Mouse (Mus musculus): ENCODE data around the gene Nupr1.

GRCm38 (mm10) chr7:126628111-126628510, 2.5 kb downstream of the Nupr1 start:
- TF ChIP-seq CTCF (IDR thresholded peaks at IDR 0.05; ENCODE audit: low read depth) = no peak
- TF ChIP-seq EP300 (optimal IDR thresholded peaks at IDR 0.05) = no peak
